Mouse (Mus musculus): ENCODE measurements around the gene Ppp1r14c. TPM values are rescaled to one million over a fixed set of nuclear protein-coding genes. Genes with fewer than 3 reads are reported as not detected.
"Not testable (repeated sequence)": the region's sequence is repeated elsewhere in the genome, so short reads cannot be mapped to it uniquely, and the experiment has no call there.

Ppp1r14c gene
- total and polyA plus RNA-seq, 3 experiments, result 0.16 TPM; not detected in 2

- Histone ChIP-seq H3K9me3 (replicated peaks) (no peaks in the 10 kb centered on the region), H3K36me3 (replicated peaks) (no peaks in the 10 kb centered on the region), H3K4me3 (ENCODE audit: low read depth, low read length) (no peak overlapping the region), H3K27me3 (ENCODE audit: insufficient read depth, low read length) (no peaks in the 10 kb centered on the region), H3K4me1 (ENCODE audit: insufficient read depth, low read depth, low read length) (no peaks in the 10 kb centered on the region)
- no peak for ATAC-seq (ENCODE audit: extremely low read depth, insufficient number of reproducible peaks, low FRiP score, poor library complexity, severe bottlenecking)
- TF ChIP-seq CTCF (IDR thresholded peaks at IDR 0.05; ENCODE audit: low read depth, low read length) (no peak), GATA1 (IDR thresholded peaks at IDR 0.05; ENCODE audit: borderline replicate concordance, low read length) (no peak), POLR2AphosphoS5 (IDR thresholded peaks at IDR 0.05; ENCODE audit: insufficient replicate concordance, low read depth, low read length) (no peak), GATA2 (IDR thresholded peaks at IDR 0.05; ENCODE audit: borderline replicate concordance, low read depth, low read length) (no peak), TAL1 (conservative IDR thresholded peaks at IDR 0.05; ENCODE audit: low read depth, low read length) (no peak)
- DNase-seq (ENCODE audit: low spot score), result no peak
Observed at GRCm38 (mm10) chr10:3468590-3468989, 102.7 kb downstream of the Ppp1r14c start.

- no peak for DNase-seq (ENCODE audit: low spot score)
- Histone ChIP-seq H3K9me3 (replicated peaks) (no peaks in the 10 kb centered on the region), H3K4me3 (ENCODE audit: low read depth, low read length) (no peak overlapping the region), H3K27me3 (ENCODE audit: insufficient read depth, low read length) (no peaks in the 10 kb centered on the region), H3K36me3 (replicated peaks) (no peaks in the 10 kb centered on the region), H3K4me1 (ENCODE audit: insufficient read depth, low read depth, low read length) (no peaks in the 10 kb centered on the region)
- ATAC-seq (ENCODE audit: extremely low read depth, insufficient number of reproducible peaks, low FRiP score, poor library complexity, severe bottlenecking), result no peak
- TF ChIP-seq CTCF (IDR thresholded peaks at IDR 0.05; ENCODE audit: low read depth, low read length), result no peak
- no peak for TF ChIP-seq TAL1 (conservative IDR thresholded peaks at IDR 0.05; ENCODE audit: low read depth, low read length)
- no peak for TF ChIP-seq GATA1 (IDR thresholded peaks at IDR 0.05; ENCODE audit: borderline replicate concordance, low read length)
- no peak for TF ChIP-seq GATA2 (IDR thresholded peaks at IDR 0.05; ENCODE audit: borderline replicate concordance, low read depth, low read length)
- TF ChIP-seq POLR2AphosphoS5 (IDR thresholded peaks at IDR 0.05; ENCODE audit: insufficient replicate concordance, low read depth, low read length), result no peak
Observed at GRCm38 (mm10) chr10:3476611-3477010, 110.8 kb downstream of the Ppp1r14c start.

- ATAC-seq (ENCODE audit: extremely low read depth, insufficient number of reproducible peaks, low FRiP score, poor library complexity, severe bottlenecking) (no peak), DNase-seq (ENCODE audit: low spot score) (no peak)
- TF ChIP-seq GATA1 (IDR thresholded peaks at IDR 0.05; ENCODE audit: borderline replicate concordance, low read length) (no peak), POLR2AphosphoS5 (IDR thresholded peaks at IDR 0.05; ENCODE audit: insufficient replicate concordance, low read depth, low read length) (no peak), TAL1 (conservative IDR thresholded peaks at IDR 0.05; ENCODE audit: low read depth, low read length) (no peak), GATA2 (IDR thresholded peaks at IDR 0.05; ENCODE audit: borderline replicate concordance, low read depth, low read length) (no peak), CTCF (IDR thresholded peaks at IDR 0.05; ENCODE audit: low read depth, low read length) (no peak)
- H3K36me3 ChIP-seq (replicated peaks), result no peaks in the 10 kb centered on the region
- H3K4me3 ChIP-seq (ENCODE audit: low read depth, low read length), result no peak overlapping the region
- no peaks in the 10 kb centered on the region for H3K4me1 ChIP-seq (ENCODE audit: insufficient read depth, low read depth, low read length)
- H3K9me3 ChIP-seq (replicated peaks), result no peaks in the 10 kb centered on the region
- no peaks in the 10 kb centered on the region for H3K27me3 ChIP-seq (ENCODE audit: insufficient read depth, low read length)
Observed at GRCm38 (mm10) chr10:3479772-3480171, 113.9 kb downstream of the Ppp1r14c start.

- no peak for ATAC-seq (ENCODE audit: extremely low read depth, insufficient number of reproducible peaks, low FRiP score, poor library complexity, severe bottlenecking)
- DNase-seq (ENCODE audit: low spot score), result no peak
- TF ChIP-seq POLR2AphosphoS5 (IDR thresholded peaks at IDR 0.05; ENCODE audit: insufficient replicate concordance, low read depth, low read length), result no peak
- TF ChIP-seq GATA2 (IDR thresholded peaks at IDR 0.05; ENCODE audit: borderline replicate concordance, low read depth, low read length), result no peak
- no peak for TF ChIP-seq TAL1 (conservative IDR thresholded peaks at IDR 0.05; ENCODE audit: low read depth, low read length)
- no peak for TF ChIP-seq CTCF (IDR thresholded peaks at IDR 0.05; ENCODE audit: low read depth, low read length)
- no peak for TF ChIP-seq GATA1 (IDR thresholded peaks at IDR 0.05; ENCODE audit: borderline replicate concordance, low read length)
Observed at GRCm38 (mm10) chr10:3490052-3490451, 124.2 kb downstream of the Ppp1r14c start.

GRCm38 (mm10) chr10:3496791-3497190, 130.9 kb downstream of the Ppp1r14c start:
- H3K36me3 ChIP-seq (replicated peaks), result no peaks in the 10 kb centered on the region
- DNase-seq (ENCODE audit: low spot score) (no peak), ATAC-seq (ENCODE audit: extremely low read depth, insufficient number of reproducible peaks, low FRiP score, poor library complexity, severe bottlenecking) (no peak)

More at GRCm38 (mm10) chr10:3490052-3490451, 124.2 kb downstream of the Ppp1r14c start:
- Histone ChIP-seq H3K4me3 (ENCODE audit: low read depth, low read length) (no peak overlapping the region), H3K4me1 (ENCODE audit: insufficient read depth, low read depth, low read length) (no peaks in the 10 kb centered on the region), H3K27me3 (ENCODE audit: insufficient read depth, low read length) (no peaks in the 10 kb centered on the region), H3K36me3 (replicated peaks) (no peaks in the 10 kb centered on the region), H3K9me3 (replicated peaks) (no peaks in the 10 kb centered on the region)

GRCm38 (mm10) chr10:3500846-3501245, 135.0 kb downstream of the Ppp1r14c start:
- not testable (repeated sequence) for H3K4me1 ChIP-seq (ENCODE audit: insufficient read depth, low read depth, low read length); H3K27me3 ChIP-seq (ENCODE audit: insufficient read depth, low read length); H3K36me3 ChIP-seq (replicated peaks); H3K9me3 ChIP-seq (replicated peaks); DNase-seq (ENCODE audit: low spot score); H3K4me3 ChIP-seq (ENCODE audit: low read depth, low read length); ATAC-seq (ENCODE audit: extremely low read depth, insufficient number of reproducible peaks, low FRiP score, poor library complexity, severe bottlenecking)

More at GRCm38 (mm10) chr10:3496791-3497190, 130.9 kb downstream of the Ppp1r14c start:
- Histone ChIP-seq H3K4me3 (ENCODE audit: low read depth, low read length) (no peak overlapping the region), H3K4me1 (ENCODE audit: insufficient read depth, low read depth, low read length) (no peaks in the 10 kb centered on the region), H3K27me3 (ENCODE audit: insufficient read depth, low read length) (no peaks in the 10 kb centered on the region), H3K9me3 (replicated peaks) (no peaks in the 10 kb centered on the region)
- no peak for TF ChIP-seq CTCF (IDR thresholded peaks at IDR 0.05; ENCODE audit: low read depth, low read length)
- TF ChIP-seq POLR2AphosphoS5 (IDR thresholded peaks at IDR 0.05; ENCODE audit: insufficient replicate concordance, low read depth, low read length), result no peak
- no peak for TF ChIP-seq GATA2 (IDR thresholded peaks at IDR 0.05; ENCODE audit: borderline replicate concordance, low read depth, low read length)
- no peak for TF ChIP-seq GATA1 (IDR thresholded peaks at IDR 0.05; ENCODE audit: borderline replicate concordance, low read length)
- TF ChIP-seq TAL1 (conservative IDR thresholded peaks at IDR 0.05; ENCODE audit: low read depth, low read length), result no peak
